ENCODE assay signal across 8 mouse cellular contexts in the genomic region with DNA sequence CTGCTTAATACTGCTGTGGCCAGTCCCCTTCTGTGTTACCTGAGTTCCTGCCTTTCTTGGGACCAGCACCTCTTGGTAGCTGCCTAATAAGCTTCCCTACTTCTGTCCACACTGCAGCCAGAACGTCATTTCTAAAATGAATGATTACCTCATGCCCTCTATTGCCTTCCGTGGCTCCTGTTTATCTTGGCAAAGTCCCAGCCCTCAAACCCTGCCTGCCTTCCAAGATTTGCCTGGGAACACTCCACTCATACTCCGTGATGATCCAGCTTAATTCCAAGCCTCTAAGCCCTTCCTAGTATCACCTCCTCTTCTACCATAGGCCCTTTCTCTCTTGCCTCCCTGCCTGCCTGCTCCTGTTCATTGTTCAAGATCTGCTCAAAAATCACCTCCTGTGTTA.
DNase-seq lines count a peak whose midpoint lies in the region; ATAC-seq and TF ChIP-seq lines count a peak whose summit lies in the region.
"Had no signal": no experiment of that assay in that cellular context is flagged by ENCODE, and none has a peak within 500 bp of the region (broad histone marks: within the 10 kb centered on the region; RNA-seq: fewer than 3 reads in every experiment).

No protein-coding gene starts in this region.

- no peak for TF ChIP-seq CTCF in kidney, adult 2 months (conservative IDR thresholded peaks at IDR 0.05; ENCODE audit: insufficient read depth, insufficient read length, low read depth, low read length)

- H3K4me1 ChIP-seq in kidney, adult 2 months (ENCODE audit: control insufficient read depth, insufficient read depth, low read length): no peaks in the 10 kb centered on the region
- H3K4me1 ChIP-seq in kidney, embryonic 14.5 days (ENCODE audit: control insufficient read depth, insufficient read depth, low read length): peaks cover 13% of the 10 kb centered on the region; the same call in 1 of the 2 replicates
- H3K4me1 ChIP-seq in intestine, embryonic 16.5 days (ENCODE audit: control insufficient read depth, insufficient read depth, low read length): peaks cover 8% of the 10 kb centered on the region; the same call in 1 of the 2 replicates
- H3K4me1 ChIP-seq: liver, embryonic 15.5 days had no signal

- no peaks in the 10 kb centered on the region for H3K27me3 ChIP-seq in kidney, adult 2 months (replicated peaks; ENCODE audit: control insufficient read depth, insufficient read depth, low read length)
- no peaks in the 10 kb centered on the region for H3K27me3 ChIP-seq in kidney, embryonic 14.5 days (ENCODE audit: control insufficient read depth, insufficient read depth, low read length)
- no peaks in the 10 kb centered on the region for H3K27me3 ChIP-seq in intestine, embryonic 16.5 days (replicated peaks; ENCODE audit: control insufficient read depth, insufficient read depth, low read length)
- no peaks in the 10 kb centered on the region for H3K27me3 ChIP-seq in myocyte (ENCODE audit: control insufficient read depth, insufficient read depth, insufficient read length)
- H3K27me3 ChIP-seq: liver, embryonic 15.5 days had no signal

- H3K79me2 ChIP-seq in myocyte (ENCODE audit: control insufficient read depth, insufficient read depth): no peaks in the 10 kb centered on the region

- no peaks in the 10 kb centered on the region for H3K9me3 ChIP-seq in kidney, embryonic 14.5 days (ENCODE audit: control insufficient read depth, low read length)
- no peaks in the 10 kb centered on the region for H3K9me3 ChIP-seq in intestine, embryonic 16.5 days (ENCODE audit: control insufficient read depth, low read length)
- H3K9me3 ChIP-seq: liver, embryonic 15.5 days had no signal

- H3K36me3 ChIP-seq in kidney, adult 2 months (ENCODE audit: control insufficient read depth, insufficient read depth, low read length): no peaks in the 10 kb centered on the region
- H3K36me3 ChIP-seq in kidney, embryonic 14.5 days (ENCODE audit: control insufficient read depth, insufficient read depth, low read length): no peaks in the 10 kb centered on the region
- no peaks in the 10 kb centered on the region for H3K36me3 ChIP-seq in intestine, embryonic 16.5 days (ENCODE audit: control insufficient read depth, insufficient read depth, low read length)
- no peaks in the 10 kb centered on the region for H3K36me3 ChIP-seq in myocyte (ENCODE audit: control insufficient read depth, insufficient read depth)
- H3K36me3 ChIP-seq: liver, embryonic 15.5 days had no signal

- H3K4me2 ChIP-seq in kidney, embryonic 14.5 days (replicated peaks; ENCODE audit: low read depth, low read length): no peak overlapping the region
- no peak overlapping the region for H3K4me2 ChIP-seq in intestine, embryonic 16.5 days (ENCODE audit: low read depth, low read length)
- peak overlapping the region; percentile 62 for H3K4me2 ChIP-seq in myocyte (ENCODE audit: low read depth)
- H3K4me2 ChIP-seq: liver, embryonic 15.5 days had no signal

- no peak overlapping the region for H3K9ac ChIP-seq in kidney, embryonic 14.5 days (ENCODE audit: low read depth, low read length)
- no peak overlapping the region for H3K9ac ChIP-seq in intestine, embryonic 16.5 days (ENCODE audit: low read depth, low read length)
- H3K9ac ChIP-seq: liver, embryonic 15.5 days had no signal

- peak; percentile 57 for DNase-seq in kidney, adult 2 months
- peak; percentile 63 for DNase-seq in adrenal gland, adult 8-10 months
- no peak for DNase-seq in right cerebral cortex, postnatal 25 days
- DNase-seq in thymus, postnatal 25 days: no peak

- H3ac ChIP-seq in myocyte (ENCODE audit: control insufficient read depth, insufficient read length): no peak overlapping the region

- TF ChIP-seq POLR2A in kidney, adult 2 months (IDR thresholded peaks at IDR 0.05; ENCODE audit: low read depth, low read length): no peak
- no peak for TF ChIP-seq POLR2A in myocyte (IDR thresholded peaks at IDR 0.05; ENCODE audit: insufficient read length, low read depth)

- H3K27ac ChIP-seq in kidney, adult 2 months (ENCODE audit: insufficient read depth, low read depth, low read length): no peak overlapping the region
- no peak overlapping the region for H3K27ac ChIP-seq in kidney, embryonic 14.5 days (ENCODE audit: low read depth, low read length)
- no peak overlapping the region for H3K27ac ChIP-seq in intestine, embryonic 16.5 days (ENCODE audit: low read length)
- H3K27ac ChIP-seq: liver, embryonic 15.5 days had no signal

- H3K4me3 ChIP-seq in kidney, adult 2 months (ENCODE audit: insufficient read depth, low read depth, low read length): no peak overlapping the region
- H3K4me3 ChIP-seq in kidney, embryonic 14.5 days (ENCODE audit: low read length): no peak overlapping the region
- no peak overlapping the region for H3K4me3 ChIP-seq in intestine, embryonic 16.5 days (ENCODE audit: low read length)
- no peak overlapping the region for H3K4me3 ChIP-seq in myocyte
- H3K4me3 ChIP-seq: liver, embryonic 15.5 days had no signal

- no peak for ATAC-seq in kidney, embryonic 14.5 days (ENCODE audit: low FRiP score, low TSS enrichment)
- ATAC-seq in intestine, embryonic 16.5 days: peak; percentile 60; the same call in 1 of the 2 replicates

- 10% methylated on average over 3 of the region's 3 CpGs for WGBS in kidney, adult 2 months
- WGBS in kidney, embryonic 14.5 days: 13% methylated on average over 3 of the region's 3 CpGs
- WGBS in intestine, embryonic 16.5 days: 19% methylated on average over 3 of the region's 3 CpGs

TF ChIP-seq in myocyte, 11 proteins besides CTCF, POLR2A, EP300 and RAD21:
- TF ChIP-seq SRF (IDR thresholded peaks at IDR 0.05; ENCODE audit: control insufficient read depth, insufficient read length, low read depth) (no peak), REST (IDR thresholded peaks at IDR 0.05; ENCODE audit: insufficient read depth, insufficient read length) (no peak), E2F4 (IDR thresholded peaks at IDR 0.05; ENCODE audit: insufficient read depth) (no peak), TCF3 (IDR thresholded peaks at IDR 0.05; ENCODE audit: insufficient read length, low read depth) (no peak), TCF12 (IDR thresholded peaks at IDR 0.05; ENCODE audit: insufficient read depth, poor library complexity, severe bottlenecking) (no peak), USF1 (IDR thresholded peaks at IDR 0.05; ENCODE audit: low read depth) (no peak), POLR2AphosphoS2 (IDR thresholded peaks at IDR 0.05; ENCODE audit: insufficient read length, low read depth) (no peak), MYOD1 (IDR thresholded peaks at IDR 0.05; ENCODE audit: control insufficient read depth in 1 of 3, insufficient read length in 2 of 3, low read depth in 2 of 3) (no peak), MYOG (IDR thresholded peaks at IDR 0.05; ENCODE audit: control insufficient read depth in 1 of 3, insufficient read depth in 1 of 3, insufficient read length in 2 of 3, low read depth in 2 of 3) (no peak), CEBPB (IDR thresholded peaks at IDR 0.05; ENCODE audit: insufficient read depth, poor library complexity, severe bottlenecking) (no peak), MAX (IDR thresholded peaks at IDR 0.05; ENCODE audit: low read depth) (no peak)
TF ChIP-seq in myocyte: peak in this region for 0.

Comparison
In these comparisons a context has a peak if more than half of its experiments do, and no peak if none do; other contexts are left out.
1. DNase-seq: peak in kidney, adult 2 months (single experiment) and adrenal gland, adult 8-10 months (single experiment); none in right cerebral cortex, postnatal 25 days (single experiment) and thymus, postnatal 25 days (single experiment).